Mouse (Mus musculus) v-Abl transformed pro-B cells (cell line): ENCODE measurements around the gene Ptpa.

Experiments
- in situ Hi-C, 2 experiments: fragments of 400-800 bp; cut with MboI; formaldehyde crosslinking; loops; one replicate each; pipeline ENCODE4 v1.15.1; 2025; ENCODE audit not compliant: unreplicated experiment in 2 of 2

Ptpa gene

DNA sequence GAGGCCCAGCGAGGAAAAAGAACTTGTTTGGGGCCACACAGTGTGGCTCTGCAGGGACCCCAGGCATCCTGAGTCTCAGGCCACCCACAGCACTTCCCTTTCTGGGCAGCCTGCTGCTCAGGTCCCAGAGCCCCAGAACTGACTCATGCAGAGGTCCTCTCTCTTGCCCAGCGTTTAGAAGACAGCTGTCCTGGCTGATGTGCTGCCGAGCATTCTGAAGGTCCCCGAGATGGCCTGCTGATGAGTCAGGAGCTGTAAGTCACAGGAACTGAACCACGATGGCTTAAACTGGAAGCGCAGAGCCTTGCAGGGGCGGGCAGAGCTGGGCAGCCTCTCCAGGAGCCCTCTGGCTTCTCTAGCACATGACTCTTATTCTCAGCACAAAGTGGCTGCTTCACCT lies 71.8 kb downstream of the Ptpa start:
- in situ Hi-C loops, result no loop called here

- in situ Hi-C loops, result no loop called here
These were observed 74.5 kb downstream of the Ptpa start for GRCm38 (mm10) chr2:30490384-30490783.

DNA sequence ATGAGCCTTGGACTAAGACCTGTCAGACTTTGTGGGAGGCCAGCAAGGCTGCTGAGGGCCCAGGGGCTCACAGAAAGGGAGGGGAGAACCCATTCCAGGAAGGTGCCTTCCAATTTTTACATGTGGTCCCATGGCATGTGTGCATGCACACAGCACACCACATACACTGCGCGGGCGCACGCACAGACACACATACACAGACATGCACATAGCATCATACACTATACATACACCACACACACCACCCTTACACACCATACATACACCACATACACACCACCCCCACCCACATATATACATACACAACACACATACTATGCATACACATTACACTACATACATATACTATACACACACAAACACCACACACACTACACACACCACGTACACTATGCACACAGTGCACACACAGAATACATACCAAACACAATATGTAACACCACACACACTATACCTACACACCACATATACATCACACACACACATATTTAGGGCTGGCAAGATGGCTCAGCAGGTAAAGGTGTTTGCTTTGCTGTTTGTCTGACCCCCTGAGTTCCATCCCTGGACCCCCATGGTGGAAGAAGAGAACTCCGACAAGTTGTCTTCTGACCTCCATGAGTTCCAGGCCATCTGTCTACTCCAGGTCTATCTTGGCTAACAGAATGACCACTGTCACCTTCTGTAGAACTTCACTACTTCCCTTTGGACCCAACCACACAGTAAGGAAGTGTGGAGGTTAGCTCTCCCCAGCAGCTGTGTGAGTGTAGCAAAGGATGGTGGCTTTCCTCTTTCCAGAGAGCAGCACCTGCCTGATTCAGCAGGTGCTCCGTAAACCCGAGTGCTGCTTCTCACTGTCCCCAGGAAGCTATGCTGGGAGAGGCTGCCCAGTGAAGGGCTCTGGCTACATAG lies 79.4 kb downstream of the Ptpa start:
- in situ Hi-C loops, result no loop called here

DNA sequence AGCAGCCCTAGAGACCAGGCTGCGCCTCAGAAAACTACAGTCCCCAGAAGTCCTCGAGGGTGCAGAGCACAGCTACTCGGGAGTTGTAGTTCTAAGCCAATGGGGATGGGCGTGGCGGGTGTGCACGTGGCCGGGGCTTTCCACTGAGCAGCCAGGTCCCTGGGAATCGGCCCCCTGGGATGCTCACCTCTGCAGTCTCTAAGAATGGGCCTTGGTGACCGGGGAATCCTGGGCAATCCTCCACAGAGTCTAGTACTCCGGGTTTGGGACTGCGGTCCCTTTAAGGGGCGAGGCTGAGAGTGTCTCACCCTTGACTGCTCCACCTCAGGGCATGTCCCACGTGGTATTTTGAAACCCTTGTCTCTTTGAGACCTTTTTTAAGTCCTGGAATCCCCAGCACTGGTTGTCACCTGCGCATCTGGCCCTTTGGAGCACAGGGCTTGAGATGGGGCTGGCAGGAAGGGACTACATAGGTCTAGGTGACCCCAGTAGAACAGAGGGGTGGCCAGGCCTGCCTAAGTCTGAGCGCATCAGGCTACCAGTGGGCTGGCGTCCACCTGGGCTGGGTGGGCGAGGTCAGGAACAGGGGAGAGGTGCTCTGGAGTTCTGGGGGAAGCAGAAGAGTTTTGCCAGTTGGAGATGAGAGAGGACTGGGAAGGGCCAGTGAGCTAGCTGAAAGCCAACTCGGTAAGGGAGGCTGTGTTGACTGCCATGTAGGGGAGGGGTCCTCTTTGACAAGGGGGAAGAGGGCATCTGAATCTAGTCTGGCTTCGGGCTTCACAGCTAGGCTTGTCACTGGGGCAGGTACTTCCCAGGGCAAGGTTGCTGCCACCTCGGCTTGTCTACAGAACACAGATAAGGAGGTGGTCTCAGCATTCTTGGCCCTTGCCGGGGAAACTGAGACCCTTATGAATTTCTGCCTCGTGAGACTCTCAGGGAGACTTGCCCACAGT lies 80.3 kb downstream of the Ptpa start:
- in situ Hi-C loops, result no loop called here
